Mouse (Mus musculus): ENCODE measurements around the gene Ifrd2. TPM values are rescaled to one million over a fixed set of nuclear protein-coding genes. Genes with fewer than 3 reads are reported as not detected.

The Ifrd2 gene
- total RNA-seq, 4 experiments from 2014 or later, result 51.3 to 56.2 (median 54.0) TPM

DNA sequence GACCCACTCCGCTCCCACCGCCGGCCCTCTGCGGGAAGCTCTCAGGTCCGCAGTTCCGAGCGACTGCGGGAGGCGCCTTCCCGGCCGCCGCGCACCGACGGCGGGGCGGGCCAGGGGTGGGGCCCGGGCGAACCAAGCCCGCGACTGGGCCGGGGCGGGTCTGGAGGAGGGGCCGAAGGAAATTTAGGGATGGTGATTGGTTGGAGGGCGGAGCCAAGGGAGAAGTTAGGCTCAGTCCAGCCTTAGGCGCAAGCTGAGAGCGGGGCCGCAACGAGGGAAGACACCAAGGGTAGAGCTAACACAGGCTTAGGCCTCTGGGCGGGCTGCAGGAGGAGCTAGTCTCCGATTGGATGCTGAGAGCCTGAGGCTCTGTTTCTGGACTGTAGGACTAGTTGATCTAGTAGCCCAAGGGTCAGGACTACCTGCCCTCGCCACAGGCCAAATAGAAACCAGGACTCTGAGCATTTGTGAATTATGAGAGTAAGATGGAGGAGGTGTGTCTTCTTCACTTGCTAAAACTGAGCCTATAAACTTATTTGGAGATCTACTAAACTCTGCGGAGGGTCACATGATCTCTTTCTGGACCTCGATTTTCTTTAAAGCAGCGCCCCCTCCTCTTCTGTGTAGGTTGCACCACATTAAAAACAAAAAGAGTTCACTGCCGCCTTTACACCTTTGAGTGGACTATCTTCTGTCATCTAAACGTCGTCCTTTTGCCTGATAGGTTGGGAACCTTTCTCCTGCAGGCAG is 48.0 kb downstream of the Ifrd2 start, which contains the start of gene Gnai2:
Gnai2 (minus strand) TSS at position 89 of the 750 bp plus-strand sequence.
- peak; percentile 94 to 96 for DNase-seq (ENCODE audit: low spot score in 2 of 2)

DNA sequence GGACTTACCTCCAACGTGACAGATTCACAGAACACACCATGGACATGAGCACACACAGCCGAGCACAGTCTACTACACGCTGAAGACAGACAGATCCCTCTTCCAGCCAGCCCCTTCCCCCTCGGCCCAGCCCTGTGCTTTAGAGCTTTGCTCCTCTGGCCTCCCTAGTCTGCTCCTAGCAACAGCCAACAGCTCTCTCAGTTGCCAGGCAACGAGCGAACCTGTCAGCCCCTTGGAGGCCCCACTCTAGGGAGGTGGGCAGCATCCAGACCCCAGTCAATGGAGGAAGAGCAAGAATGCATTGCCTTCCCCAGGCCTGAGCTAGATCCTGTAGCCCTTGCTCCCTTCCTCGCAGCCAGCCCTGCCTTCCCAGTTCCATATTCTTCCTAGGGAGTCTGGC is 49.6 kb downstream of the Ifrd2 start:
- DNase-seq (ENCODE audit: low spot score in 2 of 2), result no peak

DNA sequence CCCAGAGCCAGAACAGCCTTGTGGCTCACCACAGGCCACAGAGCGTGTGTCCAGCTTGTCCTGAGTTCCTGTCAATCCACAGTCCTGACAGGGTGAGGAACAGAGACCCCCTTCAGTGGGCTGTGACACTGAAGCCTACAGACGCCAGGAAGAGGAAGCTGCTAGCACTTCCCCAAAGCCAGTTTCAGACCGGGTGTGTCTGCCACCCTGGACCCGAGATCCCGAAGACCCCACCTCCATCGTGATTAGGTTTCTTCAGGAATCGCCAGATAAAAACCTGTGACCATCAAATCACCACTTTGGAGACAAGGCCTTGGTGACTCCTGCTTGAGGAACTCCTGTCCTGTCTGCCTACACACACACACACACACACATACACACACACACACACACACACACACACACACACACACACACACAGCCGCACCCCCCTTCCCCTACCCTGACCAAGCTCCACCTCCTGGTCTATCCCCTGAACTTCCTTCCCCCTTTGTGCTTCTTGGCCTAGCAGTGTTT is 52.9 kb downstream of the Ifrd2 start:
- no peak for DNase-seq (ENCODE audit: low spot score in 2 of 2)

DNA sequence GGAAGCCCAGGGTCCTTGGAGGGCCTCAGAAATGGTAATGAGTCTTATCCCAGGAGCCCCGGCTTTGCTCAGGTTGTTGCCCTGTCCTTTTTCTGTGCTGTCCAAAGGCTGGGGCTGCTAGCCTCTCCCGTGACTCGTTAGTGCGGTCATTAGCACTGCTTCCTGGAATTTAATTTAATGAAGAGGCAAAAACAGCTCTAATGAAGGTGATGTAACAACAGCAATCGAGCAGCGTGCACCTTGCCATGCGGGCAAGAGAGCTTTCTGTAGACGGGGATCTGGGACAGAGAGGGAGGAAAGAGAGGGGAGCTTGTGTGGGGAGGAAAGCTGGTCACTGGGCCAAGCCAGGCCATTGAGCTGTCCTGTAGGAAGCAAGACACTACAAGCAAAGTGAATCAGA is 54.2 kb downstream of the Ifrd2 start:
- no peak for DNase-seq (ENCODE audit: low spot score in 2 of 2)

Other genes starting within 250 kb of the Ifrd2 start
- 10 to 100 TPM in 3 of 4 experiments, 1 to 10 TPM in 1; 9.6 to 16.3 (median 11.7) TPM for gene Hemk1, start 249.3 kb upstream of the Ifrd2 start, total RNA-seq (2022)
- 10 to 100 TPM; 29.0 to 53.2 (median 38.4) TPM for gene 6430571L13Rik, start 247.0 kb upstream of the Ifrd2 start, total RNA-seq (2022)
- under 1 TPM; 0.15 to 0.65 (median 0.41) TPM for gene Cacna2d2, start 188.0 kb upstream of the Ifrd2 start, total RNA-seq (2022)
- gene Tmem115, start 53.7 kb upstream of the Ifrd2 start, total RNA-seq (2022), result 10 to 100 TPM; 15.4 to 19.0 (median 16.6) TPM
- 1 to 10 TPM; 3.5 to 4.9 (median 4.2) TPM for gene Cyb561d2, start 45.4 kb upstream of the Ifrd2 start, total RNA-seq (2022)
- gene Nprl2, start 45.4 kb upstream of the Ifrd2 start, total RNA-seq (2022), result 10 to 100 TPM; 10.4 to 13.4 (median 11.0) TPM
- under 1 TPM in 1 of 4 experiments, not detected in 3; 0.22 TPM for gene Zmynd10, start 40.3 kb upstream of the Ifrd2 start, total RNA-seq (2022)
- gene Rassf1, start 36.1 kb upstream of the Ifrd2 start, total RNA-seq (2022), result 10 to 100 TPM in 3 of 4 experiments, 1 to 10 TPM in 1; 9.3 to 14.4 (median 11.9) TPM
- 10 to 100 TPM; 44.6 to 54.5 (median 46.9) TPM for gene Tusc2, start 24.4 kb upstream of the Ifrd2 start, total RNA-seq (2022)
- 10 to 100 TPM; 12.7 to 18.6 (median 16.7) TPM for gene Hyal2, start 19.7 kb upstream of the Ifrd2 start, total RNA-seq (2022)
- 1 to 10 TPM; 1.4 to 2.7 (median 1.9) TPM for gene Hyal1, start 10.7 kb upstream of the Ifrd2 start, total RNA-seq (2022)
- 10 to 100 TPM; 12.1 to 16.8 (median 15.5) TPM for gene Naa80, start 8.8 kb upstream of the Ifrd2 start, total RNA-seq (2022)
- gene Hyal3, start 6.8 kb upstream of the Ifrd2 start, total RNA-seq (2022), result under 1 TPM in 2 of 4 experiments, not detected in 2; 0.24 to 0.56 TPM
- 10 to 100 TPM in 2 of 4 experiments, 1 to 10 TPM in 2; 8.7 to 12.4 (median 10.1) TPM for gene Sema3b, start 21.6 kb downstream of the Ifrd2 start, total RNA-seq (2022)
- 10 to 100 TPM; 62.4 to 78.5 (median 71.2) TPM for gene Gnai2, start 47.7 kb downstream of the Ifrd2 start, total RNA-seq (2022)
- 10 to 100 TPM; 37.4 to 49.3 (median 45.9) TPM for gene Slc38a3, start 81.9 kb downstream of the Ifrd2 start, total RNA-seq (2022)
- gene Gnat1, start 92.1 kb downstream of the Ifrd2 start, total RNA-seq (2022), result not detected
- 1 to 10 TPM; 3.3 to 4.6 (median 4.3) TPM for gene Sema3f, start 122.8 kb downstream of the Ifrd2 start, total RNA-seq (2022)
- 10 to 100 TPM; 21.0 to 34.8 (median 26.8) TPM for gene Rbm5, start 183.4 kb downstream of the Ifrd2 start, total RNA-seq (2022)